Mouse (Mus musculus) gonadal fat pad, adult 2 months (tissue): ENCODE results near the gene Klra7. TPM values are rescaled to one million over a fixed set of nuclear protein-coding genes. Genes with fewer than 3 reads are reported as not detected.
"Not testable (repeated sequence)": the region's sequence is repeated elsewhere in the genome, so short reads cannot be mapped to it uniquely, and the experiment has no call there.

Source experiments
- DNase-seq: peaks from one replicate; pipeline ENCODE4 v3.0.0-alpha.2; 2012; ENCODE audit warnings: low read depth
- polyA plus RNA-seq: library from polyadenylated mRNA; depleted of rRNA; stranded (reverse); fragments of >200 nt; gene quantifications from 2 replicates; pipeline ENCODE4 v1.2.3, GENCODE M21; 2012; rRNA removed

Gene Klra7
- not detected in 2 replicates for polyA plus RNA-seq

GRCm38 (mm10) chr6:130233222-130233621 lies at the start of gene Klra7:
Klra7 (minus strand) TSS chr6:130233322.
- no peak for DNase-seq

- not testable (repeated sequence) for DNase-seq
Observed at GRCm38 (mm10) chr6:130281828-130282227, 48.7 kb upstream of the Klra7 start, which contains the start of gene Klra10. Klra10 (minus strand) TSS chr6:130281928.

GRCm38 (mm10) chr6:130255326-130255725 lies 22.2 kb upstream of the Klra7 start:
- DNase-seq = no peak

- no peak for DNase-seq
Observed at GRCm38 (mm10) chr6:130237536-130237935, 4.4 kb upstream of the Klra7 start.

- DNase-seq = no peak
Observed at GRCm38 (mm10) chr6:130236635-130237034, 3.5 kb upstream of the Klra7 start.

- not testable (repeated sequence) for DNase-seq
Observed at GRCm38 (mm10) chr6:130197453-130197852, 35.7 kb downstream of the Klra7 start.

- not testable (repeated sequence) for DNase-seq
Observed at GRCm38 (mm10) chr6:130193012-130193411, 40.1 kb downstream of the Klra7 start, which contains the start of gene Klra9. Klra9 (minus strand) TSS chr6:130193112.

Other genes with a start within 250 kb of the Klra7 start
- gene Klra6, start 206.4 kb downstream of the Klra7 start, polyA plus RNA-seq = not detected in 2 replicates
- gene Klra4, start 166.1 kb downstream of the Klra7 start, polyA plus RNA-seq = not detected in 2 replicates
- not detected in 2 replicates for gene Klra8, start 103.4 kb downstream of the Klra7 start, polyA plus RNA-seq
- not detected in 2 replicates for gene Klra9, start 40.2 kb downstream of the Klra7 start, polyA plus RNA-seq
- gene Klra10, start 48.6 kb upstream of the Klra7 start, polyA plus RNA-seq = not detected in 2 replicates
- gene Klra3, start 104.3 kb upstream of the Klra7 start, polyA plus RNA-seq = not detected in 2 replicates
- gene Klra1, start 153.6 kb upstream of the Klra7 start, polyA plus RNA-seq = not detected in 2 replicates